Mouse (Mus musculus) olfactory bulb, adult 2 months (tissue): ENCODE data around the gene Erbb3.

Experiments used
- CTCF ChIP-seq: fragments of 200-500 bp; IDR thresholded peaks from 2 replicates; pipeline ENCODE4 v1.5.1; 2012; ENCODE audit warnings: low read depth, mild to moderate bottlenecking, low read length, moderate library complexity; ENCODE audit not compliant: insufficient read depth
- POLR2A ChIP-seq: fragments of 200-500 bp; IDR thresholded peaks from 2 replicates; pipeline ENCODE4 v1.6.1; 2012; ENCODE audit warnings: mild to moderate bottlenecking, low read depth, low read length, moderate library complexity; ENCODE audit not compliant: insufficient read depth

GRCm38 (mm10) chr10:128602470-128603128 is 13.1 kb upstream of the Erbb3 start:
- TF ChIP-seq POLR2A (no peak), CTCF (no peak)
